Mouse (Mus musculus) naive thymus-derived CD4-positive, alpha-beta T cell, adult 2 months (primary cell): ENCODE results near the gene Atp4b.
A peak's percentile ranks its signal among the peaks of the same experiment; 100 is the strongest.

Experiments
- DNase-seq: peaks from one replicate; pipeline ENCODE4 v3.0.0-alpha.2; 2011; ENCODE audit warnings: low read depth

Atp4b gene

GRCm38 (mm10) chr8:13396725-13397124 is at the start of gene Atp4b:
Atp4b (minus strand) TSS chr8:13396825.
- DNase-seq: no peak

- DNase-seq: no peak
Observed at GRCm38 (mm10) chr8:13442152-13442551, 45.5 kb upstream of the Atp4b start.

GRCm38 (mm10) chr8:13437531-13437930 is 40.9 kb upstream of the Atp4b start:
- no peak for DNase-seq

- no peak for DNase-seq
Observed at GRCm38 (mm10) chr8:13436052-13436451, 39.4 kb upstream of the Atp4b start.

- DNase-seq: no peak
Observed at GRCm38 (mm10) chr8:13434889-13435288, 38.3 kb upstream of the Atp4b start, which contains the start of gene Tmem255b. Tmem255b (plus strand) TSS chr8:13435189.

GRCm38 (mm10) chr8:13433130-13433529 is 36.5 kb upstream of the Atp4b start:
- no peak for DNase-seq

GRCm38 (mm10) chr8:13430866-13431265 is 34.2 kb upstream of the Atp4b start:
- DNase-seq: no peak

GRCm38 (mm10) chr8:13430412-13430811 is 33.8 kb upstream of the Atp4b start:
- no peak for DNase-seq

GRCm38 (mm10) chr8:13428156-13428555 is 31.5 kb upstream of the Atp4b start:
- peak; percentile 12 for DNase-seq

- no peak for DNase-seq
Observed at GRCm38 (mm10) chr8:13427351-13427750, 30.7 kb upstream of the Atp4b start.

GRCm38 (mm10) chr8:13420970-13421369 is 24.3 kb upstream of the Atp4b start:
- no peak for DNase-seq

GRCm38 (mm10) chr8:13419111-13419639 is 22.6 kb upstream of the Atp4b start:
- no peak for DNase-seq

- no peak for DNase-seq
Observed at GRCm38 (mm10) chr8:13415879-13416278, 19.3 kb upstream of the Atp4b start.

- no peak for DNase-seq
Observed at GRCm38 (mm10) chr8:13413823-13414390, 17.3 kb upstream of the Atp4b start.

- DNase-seq: peak; percentile 66
Observed at GRCm38 (mm10) chr8:13412891-13413558, 16.4 kb upstream of the Atp4b start.

- DNase-seq: peak; percentile 77
Observed at GRCm38 (mm10) chr8:13411597-13411996, 15.0 kb upstream of the Atp4b start.

- DNase-seq: no peak
Observed at GRCm38 (mm10) chr8:13406011-13406410, 9.4 kb upstream of the Atp4b start.

- DNase-seq: no peak
Observed at GRCm38 (mm10) chr8:13404666-13405131, 8.1 kb upstream of the Atp4b start, which contains the start of gene Grk1. Grk1 (plus strand) TSS chr8:13405081.

- DNase-seq: no peak
Observed at GRCm38 (mm10) chr8:13403517-13403916, 6.9 kb upstream of the Atp4b start.

- DNase-seq: no peak
Observed at GRCm38 (mm10) chr8:13393869-13394268, 2.8 kb downstream of the Atp4b start.

GRCm38 (mm10) chr8:13388744-13389143 is 7.9 kb downstream of the Atp4b start:
- no peak for DNase-seq

GRCm38 (mm10) chr8:13387728-13388127 is 8.9 kb downstream of the Atp4b start:
- no peak for DNase-seq

GRCm38 (mm10) chr8:13386366-13386765 is 10.3 kb downstream of the Atp4b start:
- no peak for DNase-seq
